Mouse (Mus musculus): ENCODE measurements around the gene Rara.

The Rara gene

GRCm38 (mm10) chr11:98999243-98999642 is 71.6 kb downstream of the Rara start:
- no peak for DNase-seq (ENCODE audit: low spot score)

- DNase-seq (ENCODE audit: low spot score) = no peak
These were observed 79.2 kb downstream of the Rara start for GRCm38 (mm10) chr11:99006788-99007187.

- no peak for DNase-seq (ENCODE audit: low spot score)
These were observed 82.5 kb downstream of the Rara start for GRCm38 (mm10) chr11:99010124-99010523.

GRCm38 (mm10) chr11:99010706-99011105 is 83.1 kb downstream of the Rara start:
- DNase-seq (ENCODE audit: low spot score) = no peak

GRCm38 (mm10) chr11:99013856-99014255 is 86.2 kb downstream of the Rara start:
- DNase-seq (ENCODE audit: low spot score) = no peak

GRCm38 (mm10) chr11:99019844-99020243 is 92.2 kb downstream of the Rara start:
- DNase-seq (ENCODE audit: low spot score) = no peak

GRCm38 (mm10) chr11:99022384-99022933 is 94.8 kb downstream of the Rara start:
- DNase-seq (ENCODE audit: low spot score) = no peak

- DNase-seq (ENCODE audit: low spot score) = no peak
These were observed 95.5 kb downstream of the Rara start for GRCm38 (mm10) chr11:99023094-99023493.

- DNase-seq (ENCODE audit: low spot score) = peak; percentile 98
These were observed 96.2 kb downstream of the Rara start, which contains the start of gene Top2a for GRCm38 (mm10) chr11:99023500-99024467. TSS of gene Top2a (minus strand) at chr11:99024189.
